Mouse (Mus musculus): Measurements from ENCODE around the gene Zfp607b.

The Zfp607b gene

GRCm38 (mm10) chr7:27685220-27685619 is 3.9 kb upstream of the Zfp607b start:
- no peak for DNase-seq (ENCODE audit: low spot score in 2 of 2)

- no peak for DNase-seq (ENCODE audit: low spot score in 2 of 2)
Observed at GRCm38 (mm10) chr7:27685681-27686080, 3.5 kb upstream of the Zfp607b start.

GRCm38 (mm10) chr7:27687043-27687442 is 2.1 kb upstream of the Zfp607b start:
- DNase-seq (ENCODE audit: low spot score in 2 of 2): no peak

- DNase-seq (ENCODE audit: low spot score in 2 of 2): no peak
Observed at GRCm38 (mm10) chr7:27687836-27688235, 1.3 kb upstream of the Zfp607b start.

- DNase-seq (ENCODE audit: low spot score in 2 of 2): no peak
Observed at GRCm38 (mm10) chr7:27688246-27688788, 823 bp upstream of the Zfp607b start.

- no peak for DNase-seq (ENCODE audit: low spot score in 2 of 2)
Observed at GRCm38 (mm10) chr7:27691076-27691475, 1.9 kb downstream of the Zfp607b start.

GRCm38 (mm10) chr7:27696711-27697110 is 7.6 kb downstream of the Zfp607b start:
- DNase-seq (ENCODE audit: low spot score in 2 of 2): no peak

GRCm38 (mm10) chr7:27710402-27710801 is 21.3 kb downstream of the Zfp607b start:
- DNase-seq (ENCODE audit: low spot score in 2 of 2): no peak

GRCm38 (mm10) chr7:27721951-27722350 is 32.8 kb downstream of the Zfp607b start:
- no peak for DNase-seq (ENCODE audit: low spot score in 2 of 2)

- DNase-seq (ENCODE audit: low spot score in 2 of 2): no peak
Observed at GRCm38 (mm10) chr7:27725566-27726538, 36.7 kb downstream of the Zfp607b start.

GRCm38 (mm10) chr7:27727471-27727870 is 38.3 kb downstream of the Zfp607b start:
- no peak for DNase-seq (ENCODE audit: low spot score in 2 of 2)

GRCm38 (mm10) chr7:27731281-27731883 is 42.2 kb downstream of the Zfp607b start, which contains the start of gene Zfp60:
Gene Zfp60 (plus strand): TSS chr7:27731389.
- DNase-seq (ENCODE audit: low spot score in 2 of 2): peak; percentile 82 to 86

- DNase-seq (ENCODE audit: low spot score in 2 of 2): no peak
Observed at GRCm38 (mm10) chr7:27731946-27732345, 42.8 kb downstream of the Zfp607b start.

- no peak for DNase-seq (ENCODE audit: low spot score in 2 of 2)
Observed at GRCm38 (mm10) chr7:27732508-27732907, 43.4 kb downstream of the Zfp607b start.

- no peak for DNase-seq (ENCODE audit: low spot score in 2 of 2)
Observed at GRCm38 (mm10) chr7:27735457-27735856, 46.3 kb downstream of the Zfp607b start.

All from urinary bladder, adult 18-20 months (tissue).